Mouse (Mus musculus): ENCODE measurements at regions not wholly inside any gene's neighbourhood (a gene's known extent, or its start where the extent isn't known, plus 50 kb on each side); places are given as distances from the start of the nearest gene placed in this dataset.

DNA sequence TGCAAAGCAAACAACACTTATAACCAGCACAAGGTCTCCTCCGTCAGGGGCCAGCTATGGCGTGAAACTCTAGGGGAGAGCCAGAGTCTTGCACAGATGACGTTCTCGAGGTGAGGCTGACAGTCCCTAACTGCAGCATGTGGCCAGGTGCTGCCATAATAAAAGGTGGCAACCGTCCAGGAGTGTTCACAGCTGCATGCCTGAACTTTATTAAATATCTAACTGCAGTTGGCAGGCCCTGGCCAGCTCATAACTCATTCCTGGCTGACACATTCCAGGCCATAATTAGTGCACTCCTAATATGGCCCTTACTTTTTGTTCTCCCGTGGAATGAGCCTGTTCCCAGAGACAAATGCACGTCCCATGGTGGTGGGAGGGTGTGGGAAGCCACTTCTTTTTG, 169.6 kb downstream of the Gas1 start:
- TF ChIP-seq CTCF (IDR thresholded peaks at IDR 0.05; ENCODE audit: low read depth) (no peak), EP300 (IDR thresholded peaks at IDR 0.05; ENCODE audit: low read depth) (no peak; the same call in 1 of the 2 replicates)
